Mouse (Mus musculus) layer of hippocampus, adult 2 months (tissue): ENCODE results near the gene Racgap1. TPM values are rescaled to one million over a fixed set of nuclear protein-coding genes. Genes with fewer than 3 reads are reported as not detected.

Experiments used
- DNase-seq, 2 experiments: peaks; one replicate each; pipeline ENCODE4 v3.0.0; 2022; ENCODE audit warnings: low spot score in 2 of 2
- H3K27ac ChIP-seq: fragments of 200-600 bp; 2 replicates; pipeline ENCODE4 v1.8.1; 2022
- H3K4me3 ChIP-seq: fragments of 200-600 bp; 2 replicates; pipeline ENCODE4 v1.8.1; 2022; ENCODE audit warnings: mild to moderate bottlenecking
- CTCF ChIP-seq: fragments of 200-600 bp; conservative IDR thresholded peaks from 2 replicates; pipeline ENCODE4 v1.8.1; 2022; ENCODE audit warnings: antibody characterized with exemption, mild to moderate bottlenecking, moderate library complexity
- total RNA-seq, 2 experiments: library from RNA; stranded (reverse); gene quantifications; 2 replicates each; pipeline ENCODE4 v1.2.3; 2021

Racgap1 gene
- total RNA-seq, 2 experiments from 2014 or later, result 5.0 to 5.2 TPM

GRCm38 (mm10) chr15:99674866-99675265 lies 23.4 kb upstream of the Racgap1 start:
- Histone ChIP-seq H3K27ac (no peak overlapping the region), H3K4me3 (no peak overlapping the region)
- DNase-seq, result no peak
- TF ChIP-seq CTCF, result no peak

DNA sequence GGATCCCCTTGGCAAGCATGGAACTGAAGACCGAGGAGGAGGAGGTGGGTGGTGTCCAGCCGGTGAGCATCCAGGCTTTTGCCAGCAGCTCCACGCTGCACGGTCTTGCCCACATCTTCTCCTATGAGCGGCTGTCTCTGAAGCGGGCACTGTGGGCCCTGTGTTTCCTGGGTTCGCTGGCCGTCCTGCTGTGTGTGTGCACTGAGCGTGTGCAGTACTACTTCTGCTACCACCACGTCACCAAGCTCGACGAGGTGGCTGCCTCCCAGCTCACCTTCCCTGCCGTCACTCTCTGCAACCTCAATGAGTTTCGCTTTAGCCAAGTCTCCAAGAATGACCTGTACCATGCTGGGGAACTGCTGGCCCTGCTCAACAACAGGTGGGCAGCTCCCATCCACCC lies 20.3 kb upstream of the Racgap1 start:
- Histone ChIP-seq H3K27ac (no peak overlapping the region), H3K4me3 (peak overlapping the region; percentile 36; the same call in 1 of the 2 replicates)
- no peak for DNase-seq
- no peak for TF ChIP-seq CTCF

DNA sequence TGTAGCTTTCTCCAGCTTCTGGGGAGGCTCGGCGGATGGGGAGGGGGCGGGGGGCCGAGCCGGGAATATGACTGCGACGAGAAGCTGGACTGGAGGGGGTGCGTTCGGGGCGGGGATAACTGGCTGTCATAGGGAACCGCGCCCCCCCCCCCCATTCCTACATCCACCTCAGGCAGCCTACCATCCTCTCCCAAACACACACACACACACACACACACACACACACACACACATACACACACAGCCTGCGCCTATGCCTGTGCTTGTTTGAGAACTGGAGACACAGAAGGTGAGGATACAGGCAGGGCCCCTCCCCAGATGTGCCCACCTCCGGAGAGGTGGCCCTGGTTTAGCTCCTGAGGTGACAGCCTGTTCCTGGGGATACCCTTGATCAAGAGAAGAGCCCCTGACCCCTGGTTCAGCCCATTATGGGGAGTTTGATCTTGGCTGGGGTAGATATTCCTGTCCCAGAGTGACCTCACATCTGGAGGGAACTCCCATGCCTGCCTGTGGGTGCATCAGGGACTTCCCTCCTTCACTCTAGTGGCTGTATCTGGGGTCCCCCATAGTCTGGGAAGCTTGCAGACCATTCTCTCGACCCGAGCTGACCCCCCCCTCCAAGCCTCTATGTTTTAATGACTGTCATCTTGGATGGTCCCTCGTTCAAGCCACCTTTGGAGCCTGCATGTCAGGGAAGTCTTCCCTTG lies 19.7 kb upstream of the Racgap1 start:
- DNase-seq, result no peak
- Histone ChIP-seq H3K27ac (peak overlapping the region; percentile 87), H3K4me3 (peak overlapping the region; percentile 74)
- no peak for TF ChIP-seq CTCF

DNA sequence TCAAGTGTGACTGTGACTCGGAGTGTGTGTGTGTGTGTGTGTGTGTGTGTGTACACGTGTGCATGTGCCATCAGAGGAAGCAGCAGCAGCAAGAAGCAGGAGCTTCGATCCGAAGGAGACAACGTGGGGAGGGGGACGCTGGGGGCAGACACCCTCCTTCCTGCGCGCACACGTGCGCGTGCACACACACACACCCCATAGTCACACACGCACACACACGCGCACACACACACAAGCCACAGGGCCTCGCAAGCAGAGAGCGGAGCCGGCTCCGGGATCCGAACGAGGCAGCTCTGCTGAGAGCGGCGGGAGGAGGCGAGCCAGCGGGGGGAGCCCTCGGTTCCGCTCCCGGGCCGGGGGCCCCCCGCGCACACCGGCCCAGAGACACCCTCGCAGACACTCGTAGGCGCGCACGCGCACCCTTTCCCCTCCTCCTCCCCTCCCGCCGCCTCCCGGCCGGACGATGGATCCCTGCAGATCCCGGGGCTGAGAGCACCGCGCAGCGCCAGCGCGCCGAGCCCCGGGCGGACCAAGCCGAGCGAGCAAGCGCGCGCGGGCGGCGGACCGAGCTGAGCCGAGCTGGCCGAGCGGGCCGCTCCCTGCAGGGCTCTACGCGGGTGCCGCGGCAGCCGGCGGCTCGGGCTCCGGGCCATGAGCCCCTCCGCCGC lies 18.8 kb upstream of the Racgap1 start, which contains the start of gene Asic1:
TSS of gene Asic1 (plus strand) at position 215 of the 668 bp plus-strand sequence.
- Histone ChIP-seq H3K4me3 (peak within 1 kb of the TSS; percentile 74), H3K27ac (peak within 1 kb of the TSS; percentile 87)
- peak; percentile 36 for TF ChIP-seq CTCF
- DNase-seq, result peak; percentile 63 to 67

DNA sequence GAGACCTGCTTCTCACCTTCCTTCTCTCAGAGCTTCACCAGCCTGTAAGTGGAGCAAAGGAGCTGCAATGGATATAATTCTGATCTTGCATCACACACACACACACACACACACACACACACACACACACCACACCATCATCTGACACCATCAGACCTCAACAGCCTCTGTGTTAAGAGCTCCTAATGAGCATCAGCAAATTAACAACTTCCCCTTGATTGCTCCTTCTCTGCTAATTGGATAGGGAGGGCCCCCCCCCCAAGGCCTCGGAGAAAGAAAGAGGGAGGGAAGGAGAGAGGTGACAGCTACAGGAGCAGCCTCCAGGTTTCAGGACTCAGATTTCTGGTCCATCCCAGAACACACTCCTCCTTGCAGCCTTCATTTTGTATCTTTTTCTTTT lies 17.9 kb upstream of the Racgap1 start:
- no peak for DNase-seq
- Histone ChIP-seq H3K4me3 (no peak overlapping the region), H3K27ac (no peak overlapping the region)
- no peak for TF ChIP-seq CTCF

- Histone ChIP-seq H3K27ac (no peak overlapping the region), H3K4me3 (no peak overlapping the region)
- DNase-seq, result peak; percentile 58 to 72
- TF ChIP-seq CTCF, result peak; percentile 100
These were observed 17.4 kb upstream of the Racgap1 start for GRCm38 (mm10) chr15:99668881-99669280.

DNA sequence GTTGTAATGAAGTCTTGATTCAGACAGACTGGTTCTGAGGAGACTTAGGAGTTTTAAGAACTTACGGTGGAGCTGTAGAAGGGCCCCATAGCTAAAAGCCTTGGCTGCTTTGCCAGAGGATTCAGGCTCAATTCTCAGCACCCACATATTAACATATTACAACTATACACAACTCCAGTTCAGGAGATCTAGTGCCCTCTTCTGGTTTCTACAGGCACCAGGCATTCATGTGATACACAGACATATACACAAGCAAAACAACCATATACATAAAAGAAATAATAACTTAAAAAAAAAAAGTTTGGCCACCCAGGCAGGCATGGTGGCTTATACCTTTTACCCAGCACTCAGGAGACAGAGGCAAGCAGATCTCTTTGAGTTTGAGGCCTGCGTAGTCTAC lies 16.1 kb upstream of the Racgap1 start:
- H3K27ac ChIP-seq, result no peak overlapping the region
- peak; percentile 37 for TF ChIP-seq CTCF
- no peak overlapping the region for H3K4me3 ChIP-seq
- DNase-seq, result no peak

DNA sequence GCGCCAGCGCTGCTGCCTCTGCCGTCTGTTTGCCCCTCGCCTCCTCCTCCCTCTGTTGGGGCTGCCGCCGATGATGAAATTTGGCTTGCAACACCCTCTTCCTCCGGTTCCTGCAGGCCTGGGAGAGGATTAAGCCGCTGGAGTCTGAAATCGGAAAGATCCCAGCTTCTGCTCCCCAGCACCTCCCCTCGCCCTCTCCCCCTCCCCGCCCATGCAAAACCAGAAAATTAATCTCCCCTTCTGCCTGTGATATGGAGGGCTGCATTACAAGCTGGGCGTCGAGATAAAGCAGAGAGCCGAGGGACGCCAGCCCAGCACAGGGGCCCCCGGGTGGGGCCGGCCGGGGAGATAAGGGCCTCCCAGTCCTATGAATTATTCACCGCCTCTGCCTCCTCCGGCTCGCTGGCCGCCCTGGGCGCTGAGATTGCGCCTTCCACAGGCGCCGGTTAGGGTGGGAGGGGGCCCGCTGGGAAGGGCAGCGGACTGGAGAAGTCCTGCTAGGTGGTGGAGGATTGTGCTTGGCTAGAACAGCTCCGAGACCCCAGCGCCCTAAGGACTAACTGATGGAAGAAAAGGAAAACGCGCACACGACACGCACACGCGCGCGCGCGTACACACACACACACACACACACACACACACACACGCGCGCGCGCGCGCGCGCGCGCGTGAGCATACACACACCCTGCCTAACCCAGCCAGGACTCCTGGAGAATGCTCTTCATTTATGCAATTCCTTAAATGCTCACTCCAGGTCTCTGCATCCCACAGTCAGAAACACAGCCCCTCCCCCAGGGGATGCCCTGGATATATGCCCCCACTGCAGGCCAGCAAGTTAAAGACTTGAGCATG lies 13.4 kb upstream of the Racgap1 start:
- peak overlapping the region; percentile 54 for H3K4me3 ChIP-seq
- no peak for TF ChIP-seq CTCF
- peak; percentile 72 to 80 for DNase-seq
- H3K27ac ChIP-seq, result peak overlapping the region; percentile 44; the same call in 1 of the 2 replicates

DNA sequence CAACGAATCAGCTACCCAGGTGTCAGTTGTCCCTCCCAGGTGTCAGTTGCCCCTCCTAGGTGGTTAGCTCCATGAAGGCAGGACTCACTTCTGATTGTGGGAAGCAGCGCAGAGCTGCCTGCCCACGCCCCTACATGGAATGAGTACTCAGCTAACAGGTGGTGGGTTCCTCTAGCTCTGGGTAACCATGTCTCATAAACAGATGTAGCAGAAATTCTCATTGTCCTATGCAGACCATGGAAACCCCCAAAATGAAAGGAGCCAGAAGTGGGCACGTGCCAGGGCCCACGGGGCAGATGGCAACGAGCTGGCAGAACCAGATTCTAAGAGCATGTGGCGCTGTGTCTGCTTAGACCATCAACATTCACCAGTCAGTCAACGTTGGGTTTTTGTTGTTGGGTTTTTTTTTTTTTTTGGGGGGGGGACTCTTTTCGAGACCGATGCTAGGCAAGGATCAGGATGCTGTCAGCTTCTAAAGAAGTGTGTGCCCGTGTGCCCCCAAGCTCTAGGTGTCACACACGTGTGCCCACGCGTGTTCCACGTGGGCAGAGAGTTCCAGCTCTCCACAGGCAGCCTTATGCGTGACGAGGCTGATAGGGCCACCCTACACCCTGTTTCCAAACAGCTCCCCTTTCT lies 12.6 kb upstream of the Racgap1 start:
- DNase-seq, result peak; percentile 50 to 64
- no peak for TF ChIP-seq CTCF
- Histone ChIP-seq H3K27ac (peak overlapping the region; percentile 44; the same call in 1 of the 2 replicates), H3K4me3 (peak overlapping the region; percentile 54)

- no peak for TF ChIP-seq CTCF
- no peak for DNase-seq
- Histone ChIP-seq H3K4me3 (no peak overlapping the region), H3K27ac (no peak overlapping the region)
These were observed 10.9 kb upstream of the Racgap1 start for GRCm38 (mm10) chr15:99662371-99662770.

DNA sequence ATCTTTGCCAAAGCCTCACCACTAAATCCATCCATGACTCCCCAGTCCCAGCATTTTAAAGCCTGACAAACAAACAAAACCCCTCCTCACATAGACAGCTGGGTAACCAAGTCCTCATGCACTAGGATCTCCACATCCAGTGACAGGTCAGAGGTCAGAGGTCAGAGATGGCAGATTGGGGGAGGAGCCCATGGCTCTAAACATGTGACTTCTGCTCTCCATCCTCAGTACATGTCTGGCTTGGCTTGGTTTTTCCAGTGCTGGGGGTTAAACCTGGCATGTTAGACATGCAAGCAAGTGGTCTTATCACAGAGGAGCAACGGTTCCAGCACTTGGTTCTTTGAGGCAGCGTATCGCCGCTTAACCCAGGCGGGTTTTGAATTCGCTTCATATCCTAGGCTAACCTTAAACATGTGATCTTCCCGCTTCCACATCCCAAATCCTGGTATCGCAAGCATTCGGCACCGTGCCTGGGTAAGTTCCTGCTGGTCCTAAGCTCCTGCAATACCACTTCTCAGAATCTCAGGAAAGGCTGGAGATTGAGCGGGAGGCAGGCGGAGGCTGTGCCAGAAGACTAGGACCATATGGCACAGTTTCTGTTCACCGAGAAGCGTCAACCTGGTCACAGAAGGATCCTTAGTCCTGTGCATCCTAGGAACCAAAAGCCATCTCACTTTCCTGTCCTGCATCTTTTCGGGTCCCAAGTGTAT lies 9.8 kb upstream of the Racgap1 start:
- H3K27ac ChIP-seq, result no peak overlapping the region
- DNase-seq, result no peak
- H3K4me3 ChIP-seq, result no peak overlapping the region
- no peak for TF ChIP-seq CTCF

DNA sequence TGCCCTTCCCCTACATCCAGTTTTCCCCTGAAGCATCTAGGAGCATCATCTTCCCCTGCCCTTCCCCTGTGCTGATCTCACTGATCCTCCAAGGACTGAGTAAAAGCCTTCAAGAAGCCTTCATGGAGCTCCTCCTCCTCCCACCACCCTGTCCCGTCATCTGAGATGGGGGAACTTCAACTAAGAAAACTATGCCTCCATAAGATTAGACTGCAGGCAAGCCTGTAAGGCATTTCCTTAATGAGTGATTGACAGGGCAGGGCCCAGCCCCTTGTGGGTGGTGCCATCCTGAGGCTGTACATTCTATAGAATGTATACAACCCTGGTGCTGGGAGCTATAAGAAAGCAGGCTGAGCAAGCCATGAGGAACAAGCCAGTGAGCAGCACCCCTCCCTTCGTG lies 7.0 kb upstream of the Racgap1 start:
- DNase-seq, result no peak
- TF ChIP-seq CTCF, result no peak

More for the DNA sequence above, 7.0 kb upstream of the Racgap1 start:
- no peak overlapping the region for H3K4me3 ChIP-seq
- H3K27ac ChIP-seq, result no peak overlapping the region
